Mouse (Mus musculus) cerebellum, adult 18-20 months (tissue): Measurements from ENCODE around the gene H1foo.
A peak's percentile ranks its signal among the peaks of the same experiment; 100 is the strongest.

Experiments
- DNase-seq, 2 experiments: peaks; one replicate each; pipeline ENCODE4 v3.0.0; 2021

H1foo gene

GRCm38 (mm10) chr6:115944638-115945037, at the start of gene H1foo:
H1foo (plus strand) TSS chr6:115944938.
- no peak for DNase-seq

- DNase-seq = no peak
These were observed 48.4 kb upstream of the H1foo start for GRCm38 (mm10) chr6:115896346-115896745.

GRCm38 (mm10) chr6:115897117-115897516, 47.6 kb upstream of the H1foo start:
- no peak for DNase-seq

GRCm38 (mm10) chr6:115897926-115898520, 46.7 kb upstream of the H1foo start:
- DNase-seq = no peak

- peak; percentile 87 to 89 for DNase-seq
These were observed 43.7 kb upstream of the H1foo start for GRCm38 (mm10) chr6:115901062-115901461.

- peak; percentile 39 to 48 for DNase-seq
These were observed 43.2 kb upstream of the H1foo start for GRCm38 (mm10) chr6:115901489-115901931.

GRCm38 (mm10) chr6:115902545-115902944, 42.2 kb upstream of the H1foo start:
- DNase-seq = no peak

GRCm38 (mm10) chr6:115905568-115905967, 39.2 kb upstream of the H1foo start:
- DNase-seq = no peak

- DNase-seq = no peak
These were observed 38.3 kb upstream of the H1foo start for GRCm38 (mm10) chr6:115906455-115906854.

- DNase-seq = no peak
These were observed 37.9 kb upstream of the H1foo start for GRCm38 (mm10) chr6:115906871-115907270.

- no peak for DNase-seq
These were observed 36.2 kb upstream of the H1foo start for GRCm38 (mm10) chr6:115908421-115908982.

GRCm38 (mm10) chr6:115909052-115909451, 35.7 kb upstream of the H1foo start:
- no peak for DNase-seq

GRCm38 (mm10) chr6:115909940-115910339, 34.8 kb upstream of the H1foo start:
- DNase-seq = peak; percentile 35 to 46

GRCm38 (mm10) chr6:115911763-115912162, 33.0 kb upstream of the H1foo start:
- no peak for DNase-seq

- DNase-seq = no peak
These were observed 31.3 kb upstream of the H1foo start for GRCm38 (mm10) chr6:115913482-115913881.

GRCm38 (mm10) chr6:115914511-115915202, 30.1 kb upstream of the H1foo start:
- peak; percentile 60 to 66 for DNase-seq

- DNase-seq = peak; percentile 69
These were observed 28.9 kb upstream of the H1foo start for GRCm38 (mm10) chr6:115915601-115916445.

GRCm38 (mm10) chr6:115916611-115917010, 28.1 kb upstream of the H1foo start:
- DNase-seq = peak; percentile 55 to 66

GRCm38 (mm10) chr6:115918615-115919014, 26.1 kb upstream of the H1foo start:
- no peak for DNase-seq

GRCm38 (mm10) chr6:115919876-115920275, 24.9 kb upstream of the H1foo start:
- no peak for DNase-seq

GRCm38 (mm10) chr6:115924829-115925228, 19.9 kb upstream of the H1foo start:
- no peak for DNase-seq

GRCm38 (mm10) chr6:115926416-115926815, 18.3 kb upstream of the H1foo start:
- DNase-seq = no peak
